Mouse (Mus musculus) cortical plate, adult 2 months (tissue): ENCODE results near the gene Olfr155.

ENCODE experiments used
- CTCF ChIP-seq: fragments of 200-500 bp; IDR thresholded peaks from 2 replicates; pipeline ENCODE4 v1.5.1; 2011; ENCODE audit warnings: mild to moderate bottlenecking, control low read depth, low read length; ENCODE audit not compliant: insufficient read depth; ENCODE audit errors: extremely low read depth
- POLR2A ChIP-seq: fragments of 200-500 bp; IDR thresholded peaks from 2 replicates; pipeline ENCODE4 v1.6.1; 2011; ENCODE audit warnings: mild to moderate bottlenecking, low read length, control low read depth; ENCODE audit not compliant: insufficient read depth; ENCODE audit errors: extremely low read depth

DNA sequence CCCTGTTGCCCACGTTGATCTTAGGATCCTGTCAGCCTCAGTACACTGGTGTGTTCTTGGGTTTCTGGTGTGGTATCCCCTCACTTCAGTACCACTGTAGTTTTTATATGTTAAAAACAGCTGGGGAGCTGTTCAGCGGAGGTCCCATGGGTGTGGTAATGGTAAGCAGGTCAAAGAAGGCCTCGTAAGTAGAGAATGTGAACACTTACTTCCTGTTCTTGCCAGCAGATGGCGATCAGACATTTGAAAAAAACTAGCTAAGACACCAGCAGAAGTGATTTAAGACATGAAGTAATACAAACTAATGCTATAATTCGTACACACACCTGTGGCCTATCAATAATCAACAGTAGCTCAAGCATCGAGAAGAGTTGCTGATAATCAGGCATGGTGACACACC lies 55.1 kb downstream of the Olfr155 start:
- TF ChIP-seq POLR2A (no peak), CTCF (peak; percentile 45)
